Comparison of ENCODE assay signal across 11 mouse cellular contexts in genomic region chr1:148993586-148993985, GRCm38 (mm10).
DNase-seq lines count a peak whose midpoint lies in the region; ATAC-seq and TF ChIP-seq lines count a peak whose summit lies in the region.
"Had no signal": no experiment of that assay in that cellular context is flagged by ENCODE, and none has a peak within 500 bp of the region (broad histone marks: within the 10 kb centered on the region; RNA-seq: fewer than 3 reads in every experiment).

No protein-coding gene starts in this region.

- peak; percentile 63; the same call in 1 of the 2 replicates for ATAC-seq in forebrain, embryonic 11.5 days (replicated peaks; ENCODE audit: low FRiP score)
- peak; percentile 71 for ATAC-seq in megakaryocyte progenitor cell, adult 5-6 weeks (replicated peaks; ENCODE audit: poor library complexity)

- no peak overlapping the region for H3K27ac ChIP-seq in forebrain, embryonic 11.5 days (ENCODE audit: low read depth, low read length)
- H3K27ac ChIP-seq in forebrain, embryonic 10.5 days, result no peak overlapping the region

- peak; percentile 32; the same call in 1 of the 2 replicates for TF ChIP-seq CTCF in brain, embryonic 14.5 days (IDR thresholded peaks at IDR 0.05; ENCODE audit: borderline replicate concordance, extremely low read depth, insufficient read depth, insufficient read length)

- no peaks in the 10 kb centered on the region for H3K36me3 ChIP-seq in forebrain, embryonic 11.5 days (ENCODE audit: control insufficient read depth, insufficient read depth, low read length)
- H3K36me3 ChIP-seq in forebrain, embryonic 10.5 days (replicated peaks), result no peaks in the 10 kb centered on the region

- no peaks in the 10 kb centered on the region for H3K9me3 ChIP-seq in forebrain, embryonic 11.5 days (ENCODE audit: control insufficient read depth, low read length)
- H3K9me3 ChIP-seq in forebrain, embryonic 10.5 days, result no peaks in the 10 kb centered on the region

- no peaks in the 10 kb centered on the region for H3K4me1 ChIP-seq in forebrain, embryonic 11.5 days (replicated peaks; ENCODE audit: control insufficient read depth, insufficient read depth, low read length)
- no peaks in the 10 kb centered on the region for H3K4me1 ChIP-seq in forebrain, embryonic 10.5 days

- H3K27me3 ChIP-seq in forebrain, embryonic 11.5 days (ENCODE audit: control insufficient read depth, insufficient read depth, low read length), result no peaks in the 10 kb centered on the region
- no peaks in the 10 kb centered on the region for H3K27me3 ChIP-seq in forebrain, embryonic 10.5 days (ENCODE audit: poor library complexity, severe bottlenecking)

- no peak for DNase-seq in forebrain, embryonic 11.5 days (ENCODE audit: low spot score)
- DNase-seq in forebrain, embryonic 10.5 days (ENCODE audit: extremely low spot score, low spot score), result no peak
- DNase-seq in left cerebral cortex, postnatal 14 days (ENCODE audit: low spot score in 2 of 2), result peak; percentile 29 to 30
- DNase-seq in left cerebral cortex, postnatal 4 days, result no peak
- peak; percentile 77 for DNase-seq in brain, embryonic 14.5 days (ENCODE audit: low read depth)
- no peak for DNase-seq in kidney, postnatal 10 days
- DNase-seq in cerebellum, adult 11 months, result no peak
- DNase-seq: cerebellum, adult 11-12 months; kidney, postnatal 36 days; lung, postnatal 10 days had no signal

- no peak overlapping the region for H3K4me2 ChIP-seq in forebrain, embryonic 11.5 days (ENCODE audit: low read depth, low read length, severe bottlenecking)

- no peak overlapping the region for H3K4me3 ChIP-seq in forebrain, embryonic 11.5 days (ENCODE audit: low read depth, low read length)
- no peak overlapping the region for H3K4me3 ChIP-seq in forebrain, embryonic 10.5 days

- WGBS in forebrain, embryonic 11.5 days, result 68% methylated on average over 1 of the region's 1 CpGs
- 74% methylated on average over 1 of the region's 1 CpGs for WGBS in forebrain, embryonic 10.5 days

- intact Hi-C loops in left cerebral cortex, postnatal 14 days (cut with DNase I), result no loop called here
- intact Hi-C loops in left cerebral cortex, postnatal 4 days (cut with DNase I), result no loop called here

- TF ChIP-seq POLR2A in brain, embryonic 14.5 days (IDR thresholded peaks at IDR 0.05; ENCODE audit: borderline replicate concordance, extremely low read depth, insufficient read depth, insufficient read length, poor library complexity, severe bottlenecking), result no peak

- no peak overlapping the region for H3K9ac ChIP-seq in forebrain, embryonic 11.5 days (ENCODE audit: low read length)

Comparison
In these comparisons a context has a peak if more than half of its experiments do, and no peak if none do; other contexts are left out.
1. DNase-seq: peak in left cerebral cortex, postnatal 14 days (2 of 2) and brain, embryonic 14.5 days (single experiment); none in forebrain, embryonic 11.5 days (single experiment), forebrain, embryonic 10.5 days (single experiment), left cerebral cortex, postnatal 4 days (single experiment), kidney, postnatal 10 days (single experiment) and cerebellum, adult 11 months (single experiment).